Mouse (Mus musculus) heart, adult 2 months (tissue): Measurements from ENCODE around the gene Ak4. TPM values are rescaled to one million over a fixed set of nuclear protein-coding genes. Genes with fewer than 3 reads are reported as not detected.

Source experiments
- DNase-seq, 2 experiments: peaks; one replicate each; pipeline ENCODE4 v3.0.0; 2021
- H3K27ac ChIP-seq: fragments of 200-600 bp; 2 replicates; pipeline ENCODE4 v1.8.1; 2022
- H3K27me3 ChIP-seq: fragments of 200-500 bp; 2 replicates; pipeline ENCODE4 v1.6.1; 2012; ENCODE audit warnings: mild to moderate bottlenecking, low read length, inconsistent platforms, mixed read lengths; ENCODE audit not compliant: control insufficient read depth, insufficient read depth
- H3K36me3 ChIP-seq: fragments of 200-500 bp; 2 replicates; pipeline ENCODE4 v1.6.1; 2012; ENCODE audit warnings: low read length, inconsistent platforms; ENCODE audit not compliant: control insufficient read depth, insufficient read depth
- H3K4me1 ChIP-seq: fragments of 200-500 bp; 2 replicates; pipeline ENCODE4 v1.6.1; 2011; ENCODE audit warnings: low read length; ENCODE audit not compliant: control insufficient read depth, insufficient read depth
- H3K4me3 ChIP-seq: fragments of 200-600 bp; 2 replicates; pipeline ENCODE4 v1.8.1; 2022
- H3K79me2 ChIP-seq: fragments of 200-500 bp; replicated peaks from 2 replicates; pipeline ENCODE4 v1.6.1; 2012; ENCODE audit warnings: mild to moderate bottlenecking, inconsistent platforms, low read length, moderate library complexity, mixed read lengths; ENCODE audit not compliant: control insufficient read depth, insufficient read depth
- H3K9ac ChIP-seq: fragments of 200-500 bp; 2 replicates; pipeline ENCODE4 v1.6.1; 2012; ENCODE audit warnings: low read depth, mild to moderate bottlenecking, control low read depth, inconsistent platforms, low read length, mixed read lengths
- CTCF ChIP-seq: fragments of 200-600 bp; IDR thresholded peaks from 2 replicates; pipeline ENCODE4 v1.8.1; 2022; ENCODE audit warnings: antibody characterized with exemption, mild to moderate bottlenecking, moderate library complexity
- EP300 ChIP-seq: fragments of 200-500 bp; IDR thresholded peaks from 2 replicates; pipeline ENCODE4 v1.6.1; 2011; ENCODE audit warnings: low read depth, low read length, control low read depth; ENCODE audit not compliant: insufficient read depth
- POLR2A ChIP-seq: fragments of 200-500 bp; IDR thresholded peaks from 2 replicates; pipeline ENCODE4 v1.6.1; 2011; ENCODE audit warnings: mild to moderate bottlenecking, low read depth, low read length, control low read depth; ENCODE audit not compliant: insufficient read depth
- WGBS: fragments of 180-500 bp; shearing (Covaris S2); methylation state at CpG from one replicate; pipeline ENCODE4 v1.1.7; 2018; 5-methylcytosine and 5-hydroxymethylcytosine counted together
- intact Hi-C: fragments of 180-260 bp; cut with DNase I; formaldehyde crosslinking; loops from one replicate; pipeline ENCODE4 v1.15.1; 2025
- polyA plus RNA-seq: library from polyadenylated mRNA; depleted of rRNA; stranded (reverse); fragments of >200 nt; gene quantifications from 2 replicates; pipeline ENCODE4 v1.2.3, GENCODE M21; 2012
- total RNA-seq, 2 experiments: library from RNA; stranded (reverse); gene quantifications; 2 replicates each; pipeline ENCODE4 v1.2.3; 2021

The Ak4 gene
- total and polyA plus RNA-seq, 3 experiments: 11.1 to 32.0 (median 31.8) TPM

DNA sequence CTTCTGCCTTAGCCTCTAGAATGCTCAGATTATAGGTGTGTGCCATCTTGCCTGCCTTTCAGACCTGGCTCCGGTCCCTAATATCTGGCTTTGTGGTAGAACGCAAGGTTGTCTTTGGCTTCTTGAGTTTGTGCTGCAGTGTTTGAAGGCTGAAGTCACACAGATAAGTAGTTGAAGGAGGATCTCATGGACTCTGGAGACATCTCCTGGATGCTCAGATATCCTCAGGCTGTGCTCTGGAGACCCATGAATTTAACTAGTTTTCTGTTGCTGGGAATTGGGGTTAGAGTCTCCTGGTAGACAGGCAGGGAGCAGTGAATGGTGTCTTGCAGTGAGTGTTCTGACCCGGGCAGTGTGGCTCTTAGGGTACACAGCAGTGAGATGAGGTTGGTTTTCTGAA lies 6.6 kb downstream of the Ak4 start:
- Histone ChIP-seq H3K79me2 (no peaks in the 10 kb centered on the region), H3K9ac (no peak overlapping the region), H3K4me3 (no peak overlapping the region), H3K4me1 (no peaks in the 10 kb centered on the region), H3K27me3 (no peaks in the 10 kb centered on the region), H3K27ac (no peak overlapping the region), H3K36me3 (no peaks in the 10 kb centered on the region)
- intact Hi-C loops: no loop called here
- 81% methylated on average over 3 of the region's 3 CpGs for WGBS
- no peak for DNase-seq
- TF ChIP-seq POLR2A (no peak), CTCF (peak; percentile 24)

DNA sequence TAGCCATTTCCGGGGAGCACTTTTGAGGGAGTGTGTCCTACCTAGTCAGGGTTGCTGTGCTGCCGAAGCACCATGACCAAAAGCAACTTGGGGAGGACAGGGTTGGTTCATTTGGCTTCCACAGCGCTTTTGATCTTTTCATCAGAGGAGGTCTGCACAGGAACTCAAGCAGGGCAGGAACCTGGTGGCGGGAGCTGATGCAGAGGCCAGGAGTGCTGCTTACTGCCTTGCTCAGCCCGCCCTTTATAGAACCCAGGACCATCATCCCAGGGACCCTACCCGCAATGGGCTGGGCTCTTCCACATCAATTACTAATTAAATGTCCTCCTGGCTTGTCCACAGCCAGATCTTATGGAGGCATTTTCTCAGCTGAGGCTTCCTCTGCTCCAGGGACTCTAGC lies 7.5 kb downstream of the Ak4 start:
- Histone ChIP-seq H3K27ac (no peak overlapping the region), H3K9ac (no peak overlapping the region), H3K4me3 (no peak overlapping the region), H3K36me3 (no peaks in the 10 kb centered on the region), H3K4me1 (no peaks in the 10 kb centered on the region), H3K27me3 (no peaks in the 10 kb centered on the region), H3K79me2 (no peaks in the 10 kb centered on the region)
- intact Hi-C loops: no loop called here
- 90% methylated on average over 6 of the region's 6 CpGs for WGBS
- TF ChIP-seq POLR2A (no peak), EP300 (no peak), CTCF (no peak)
- no peak for DNase-seq

DNA sequence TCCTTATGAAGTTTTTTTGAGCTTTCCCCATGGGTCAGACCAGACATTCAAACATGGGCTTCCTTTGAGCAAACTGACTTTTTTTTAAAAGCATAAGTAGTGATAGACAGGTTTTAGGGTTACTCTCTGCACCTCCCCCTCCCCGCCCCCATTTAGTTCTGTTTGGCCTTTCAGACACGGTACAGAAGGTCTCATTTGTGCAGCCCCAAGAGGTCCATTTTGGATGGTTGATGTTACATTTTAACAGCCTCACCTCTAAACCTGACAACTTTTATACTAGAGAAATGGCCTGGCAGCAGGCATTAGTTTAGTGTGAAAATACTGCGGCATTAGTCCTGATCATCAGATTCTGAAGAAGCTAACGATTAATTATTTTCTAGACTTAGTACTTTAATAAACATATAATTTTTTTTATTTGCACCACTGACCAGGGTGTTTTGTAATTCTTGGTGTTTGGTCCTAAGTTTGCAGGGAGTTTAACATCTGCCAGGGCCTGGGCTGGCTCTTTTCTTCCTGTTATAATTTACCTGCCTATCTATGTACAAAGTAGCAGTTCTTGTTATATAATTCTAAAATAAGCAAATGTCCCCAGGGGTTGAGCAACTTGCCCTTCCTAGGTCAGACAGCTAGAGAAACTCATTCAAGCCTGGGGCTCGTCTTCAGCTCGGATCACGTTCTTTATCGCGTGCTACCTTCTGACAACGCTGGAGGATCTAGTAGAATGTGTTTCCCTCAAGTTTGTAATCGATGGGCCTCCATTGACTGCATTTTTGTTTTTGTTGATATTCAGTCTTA lies 9.0 kb downstream of the Ak4 start:
- no peaks in the 10 kb centered on the region for H3K36me3 ChIP-seq
- intact Hi-C loops: no loop called here
- no peak for TF ChIP-seq EP300
- TF ChIP-seq CTCF: no peak
- TF ChIP-seq POLR2A: no peak
- no peaks in the 10 kb centered on the region; the same call in 1 of the 2 replicates for H3K4me1 ChIP-seq
- H3K9ac ChIP-seq: no peak overlapping the region
- H3K27ac ChIP-seq: no peak overlapping the region
- no peaks in the 10 kb centered on the region for H3K27me3 ChIP-seq
- H3K79me2 ChIP-seq: no peaks in the 10 kb centered on the region
- DNase-seq: no peak
- WGBS: 81% methylated on average over 11 of the region's 11 CpGs
- no peak overlapping the region for H3K4me3 ChIP-seq

DNA sequence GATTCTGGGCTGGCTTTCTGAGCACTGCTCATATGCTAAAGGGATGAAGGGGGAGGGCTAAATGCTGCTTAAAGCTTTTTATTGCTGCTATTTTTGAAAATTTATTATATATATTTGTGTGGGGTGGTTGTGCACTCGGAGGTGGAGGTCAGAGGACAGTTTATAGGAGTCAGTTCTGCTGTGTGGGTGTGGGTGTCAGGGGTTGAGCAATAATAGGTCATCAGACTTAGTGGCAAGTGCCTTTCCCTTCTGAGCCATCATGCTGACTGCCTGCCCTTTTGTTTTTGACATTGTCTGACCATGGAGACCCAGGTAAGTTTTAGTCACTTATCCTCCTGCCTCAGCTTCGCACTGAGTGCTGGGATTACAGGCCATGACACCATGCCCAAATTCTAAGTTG lies 10.0 kb downstream of the Ak4 start:
- H3K27ac ChIP-seq: no peak overlapping the region
- intact Hi-C loops: no loop called here
- DNase-seq: no peak
- WGBS: 74% methylated on average over 2 of the region's 2 CpGs
- no peak overlapping the region for H3K4me3 ChIP-seq
- no peaks in the 10 kb centered on the region for H3K27me3 ChIP-seq
- H3K9ac ChIP-seq: no peak overlapping the region
- H3K79me2 ChIP-seq: no peaks in the 10 kb centered on the region
- no peaks in the 10 kb centered on the region; the same call in 1 of the 2 replicates for H3K4me1 ChIP-seq
- TF ChIP-seq EP300: no peak
- no peak for TF ChIP-seq CTCF
- TF ChIP-seq POLR2A: no peak
- H3K36me3 ChIP-seq: no peaks in the 10 kb centered on the region

DNA sequence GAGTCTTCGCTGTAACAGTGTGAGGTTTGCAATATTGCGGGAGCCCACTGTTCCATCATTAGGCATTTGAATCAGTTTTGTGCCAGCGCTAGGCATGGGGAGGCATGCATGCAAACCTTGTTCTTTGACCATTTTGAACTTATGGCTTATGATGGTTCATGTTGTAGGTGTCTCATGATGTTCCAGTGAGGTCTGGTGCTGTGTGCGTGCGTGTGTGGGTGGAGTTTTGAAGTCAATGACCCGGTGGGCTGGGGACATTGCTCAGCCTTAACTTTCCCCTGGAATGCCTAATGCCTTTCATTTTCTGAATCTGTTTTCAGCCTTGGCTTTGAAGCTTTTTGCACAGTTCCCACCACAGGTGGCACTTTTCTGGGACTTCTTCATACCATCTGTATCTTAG lies 10.9 kb downstream of the Ak4 start:
- 95% methylated on average over 6 of the region's 6 CpGs for WGBS
- TF ChIP-seq EP300 (no peak), CTCF (no peak), POLR2A (no peak)

DNA sequence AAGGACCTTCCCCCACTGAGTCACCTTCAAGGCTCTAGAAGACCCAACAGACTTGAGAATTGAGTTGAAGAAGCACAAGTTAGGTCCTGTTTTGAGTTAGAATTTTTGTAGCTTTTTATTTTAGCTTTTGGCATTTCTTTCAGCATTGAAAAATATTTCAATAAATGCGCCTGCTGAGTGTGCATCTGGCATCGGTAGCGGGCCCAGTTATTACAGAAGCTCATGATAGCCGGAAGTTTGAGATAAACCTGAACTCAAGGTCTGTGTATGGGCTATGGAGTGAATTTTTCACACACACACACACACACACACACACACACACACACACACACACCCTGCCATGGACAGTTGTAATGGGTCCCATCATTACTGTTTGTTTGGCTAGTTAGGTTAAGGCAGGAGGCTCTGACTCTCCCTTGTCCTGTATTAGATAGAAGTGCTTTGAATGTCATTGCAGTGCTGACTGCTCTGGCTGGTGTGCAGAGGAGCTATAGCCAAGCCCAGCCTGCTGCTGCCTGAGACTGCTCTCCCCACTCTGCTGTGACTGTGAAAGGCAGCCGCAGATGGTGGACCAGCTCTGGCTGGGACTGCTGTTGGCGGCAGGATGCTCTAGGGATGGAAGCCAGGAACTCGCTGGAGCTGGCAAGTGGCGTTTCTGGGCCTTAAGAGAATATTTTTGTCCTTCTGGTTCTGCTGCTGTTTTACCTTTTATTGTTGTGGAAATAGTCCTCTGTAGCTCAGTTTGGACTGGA lies 17.9 kb downstream of the Ak4 start:
- intact Hi-C loops: no loop called here
- 43% methylated on average over 8 of the region's 8 CpGs for WGBS
- Histone ChIP-seq H3K27ac (peak overlapping the region; percentile 38), H3K4me1 (peaks cover 8% of the 10 kb centered on the region), H3K79me2 (no peaks in the 10 kb centered on the region), H3K27me3 (no peaks in the 10 kb centered on the region), H3K4me3 (no peak overlapping the region), H3K36me3 (no peaks in the 10 kb centered on the region), H3K9ac (no peak overlapping the region)
- peak; percentile 75 to 84 for DNase-seq
- TF ChIP-seq POLR2A: 0 out of 2 replicates have a peak, but pooled peaks have one; percentile 22
- TF ChIP-seq EP300: peak; percentile 40; the same call in 1 of the 2 replicates
- no peak for TF ChIP-seq CTCF

More for the DNA sequence above, 10.9 kb downstream of the Ak4 start:
- H3K36me3 ChIP-seq: no peaks in the 10 kb centered on the region
- intact Hi-C loops: no loop called here
- no peaks in the 10 kb centered on the region for H3K79me2 ChIP-seq
- no peak for DNase-seq
- H3K9ac ChIP-seq: no peak overlapping the region
- no peaks in the 10 kb centered on the region; the same call in 1 of the 2 replicates for H3K4me1 ChIP-seq
- H3K27ac ChIP-seq: no peak overlapping the region
- H3K27me3 ChIP-seq: no peaks in the 10 kb centered on the region
- no peak overlapping the region for H3K4me3 ChIP-seq
